Mouse (Mus musculus) adrenal gland (tissue): ENCODE results near the gene Wwc2.

ENCODE experiments used
- intact Hi-C: fragments of 180-260 bp; cut with DNase I; formaldehyde crosslinking; loops from one replicate; pipeline ENCODE4 v1.15.1; 2025

The Wwc2 gene

GRCm38 (mm10) chr8:47990386-47990772, 345 bp downstream of the Wwc2 start:
- intact Hi-C loops = no loop called here

GRCm38 (mm10) chr8:47989655-47990385, 904 bp downstream of the Wwc2 start:
- intact Hi-C loops = no loop called here

- intact Hi-C loops = no loop called here
These were observed 1.5 kb downstream of the Wwc2 start for GRCm38 (mm10) chr8:47989211-47989610.

GRCm38 (mm10) chr8:47988111-47988510, 2.6 kb downstream of the Wwc2 start:
- intact Hi-C loops = no loop called here

GRCm38 (mm10) chr8:47985644-47986043, 5.1 kb downstream of the Wwc2 start:
- intact Hi-C loops = no loop called here

- intact Hi-C loops = no loop called here
These were observed 5.5 kb downstream of the Wwc2 start for GRCm38 (mm10) chr8:47985243-47985642.

- intact Hi-C loops = no loop called here
These were observed 9.6 kb downstream of the Wwc2 start for GRCm38 (mm10) chr8:47981075-47981474.

- intact Hi-C loops = no loop called here
These were observed 10.8 kb downstream of the Wwc2 start for GRCm38 (mm10) chr8:47979876-47980275.

- intact Hi-C loops = no loop called here
These were observed 12.0 kb downstream of the Wwc2 start for GRCm38 (mm10) chr8:47978755-47979154.

- intact Hi-C loops = loop anchor here (5.0 kb wide), 1 partner anchor 37 kb away; no protein-coding TSS in a partner anchor
These were observed 15.8 kb downstream of the Wwc2 start for GRCm38 (mm10) chr8:47974963-47975314.

GRCm38 (mm10) chr8:47974138-47974962, 16.4 kb downstream of the Wwc2 start:
- intact Hi-C loops = loop anchor here (5.0 kb wide), 1 partner anchor 38 kb away; no protein-coding TSS in a partner anchor

GRCm38 (mm10) chr8:47971121-47971520, 19.6 kb downstream of the Wwc2 start:
- intact Hi-C loops = loop anchor here (5.0 kb wide), 1 partner anchor 41 kb away; no protein-coding TSS in a partner anchor

GRCm38 (mm10) chr8:47970576-47970975, 20.1 kb downstream of the Wwc2 start:
- intact Hi-C loops = loop anchor here (5.0 kb wide), 1 partner anchor 42 kb away; no protein-coding TSS in a partner anchor

- intact Hi-C loops = no loop called here
These were observed 23.4 kb downstream of the Wwc2 start for GRCm38 (mm10) chr8:47967045-47967920.

- intact Hi-C loops = no loop called here
These were observed 28.2 kb downstream of the Wwc2 start for GRCm38 (mm10) chr8:47962484-47962883.

GRCm38 (mm10) chr8:47962005-47962404, 28.7 kb downstream of the Wwc2 start:
- intact Hi-C loops = no loop called here

GRCm38 (mm10) chr8:47957560-47957959, 33.2 kb downstream of the Wwc2 start:
- intact Hi-C loops = no loop called here

- intact Hi-C loops = no loop called here
These were observed 39.3 kb downstream of the Wwc2 start for GRCm38 (mm10) chr8:47951380-47951932.

- intact Hi-C loops = no loop called here
These were observed 41.9 kb downstream of the Wwc2 start for GRCm38 (mm10) chr8:47948836-47949235.

- intact Hi-C loops = no loop called here
These were observed 42.8 kb downstream of the Wwc2 start for GRCm38 (mm10) chr8:47947672-47948618.
